Mouse (Mus musculus) G1E (cell line): ENCODE measurements around the gene Mmaa. TPM values are rescaled to one million over a fixed set of nuclear protein-coding genes. Genes with fewer than 3 reads are reported as not detected.

Source experiments
- ATAC-seq: 2 replicates; pipeline ENCODE4 v1.8.0; 2016; ENCODE audit warnings: mild to moderate bottlenecking; ENCODE audit not compliant: insufficient number of reproducible peaks, poor library complexity, low FRiP score, severe bottlenecking; ENCODE audit errors: extremely low read depth
- DNase-seq: peaks from one replicate; pipeline ENCODE4 v3.0.0; 2012; ENCODE audit warnings: low spot score
- H3K27me3 ChIP-seq: 2 replicates; pipeline ENCODE4 v1.6.1; 2012; ENCODE audit warnings: mild to moderate bottlenecking, low read length, inconsistent platforms; ENCODE audit not compliant: insufficient read depth
- H3K36me3 ChIP-seq: replicated peaks from 2 replicates; pipeline ENCODE3; 2012; ENCODE audit warnings: mild to moderate bottlenecking, inconsistent platforms
- H3K4me1 ChIP-seq: 2 replicates; pipeline ENCODE4 v1.6.1; 2012; ENCODE audit warnings: low read depth, low read length, inconsistent platforms, mixed read lengths; ENCODE audit not compliant: insufficient read depth
- H3K4me3 ChIP-seq: 2 replicates; pipeline ENCODE4 v1.5.1; 2012; ENCODE audit warnings: low read depth, mild to moderate bottlenecking, inconsistent platforms, low read length, moderate library complexity, mixed read lengths
- H3K9me3 ChIP-seq: replicated peaks from 2 replicates; pipeline ENCODE4 v1.6.1; 2012; ENCODE audit warnings: inconsistent platforms
- CTCF ChIP-seq: IDR thresholded peaks from 2 replicates; pipeline ENCODE4 v1.5.1; 2012; ENCODE audit warnings: low read depth, low read length, inconsistent platforms, mixed read lengths
- GATA1 ChIP-seq: IDR thresholded peaks from 2 replicates; pipeline ENCODE4 v1.6.1; 2012; ENCODE audit warnings: borderline replicate concordance, low read length, inconsistent platforms, mixed read lengths
- GATA2 ChIP-seq: IDR thresholded peaks from 2 replicates; pipeline ENCODE4 v1.6.1; 2012; ENCODE audit warnings: low read depth, low read length, inconsistent platforms, borderline replicate concordance
- POLR2AphosphoS5 ChIP-seq: IDR thresholded peaks from 2 replicates; pipeline ENCODE4 v1.6.1; 2012; ENCODE audit warnings: low read depth, low read length, inconsistent platforms; ENCODE audit not compliant: insufficient replicate concordance
- TAL1 ChIP-seq: conservative IDR thresholded peaks from 2 replicates; pipeline ENCODE4 v1.6.1; 2012; ENCODE audit warnings: low read depth, low read length, inconsistent platforms, mixed read lengths
- polyA plus RNA-seq: library from polyadenylated mRNA; stranded (reverse); fragments of >175 nt; gene quantifications from 2 replicates; pipeline ENCODE4 v1.2.3, GENCODE M21; 2012
- total RNA-seq, 2 experiments: library from RNA; stranded (forward) in 1 of 2; stranded (reverse) in 1 of 2; fragments of 200-1000 nt in 1 of 2; fragments of >200 nt in 1 of 2; fragmentation: Nextera tagmentation in 1 of 2; gene quantifications; 2 replicates each; pipeline ENCODE4 v1.2.3; 2014 to 2017

Gene Mmaa
- total and polyA plus RNA-seq, 3 experiments, result 0.47 to 6.4 (median 4.1) TPM

DNA sequence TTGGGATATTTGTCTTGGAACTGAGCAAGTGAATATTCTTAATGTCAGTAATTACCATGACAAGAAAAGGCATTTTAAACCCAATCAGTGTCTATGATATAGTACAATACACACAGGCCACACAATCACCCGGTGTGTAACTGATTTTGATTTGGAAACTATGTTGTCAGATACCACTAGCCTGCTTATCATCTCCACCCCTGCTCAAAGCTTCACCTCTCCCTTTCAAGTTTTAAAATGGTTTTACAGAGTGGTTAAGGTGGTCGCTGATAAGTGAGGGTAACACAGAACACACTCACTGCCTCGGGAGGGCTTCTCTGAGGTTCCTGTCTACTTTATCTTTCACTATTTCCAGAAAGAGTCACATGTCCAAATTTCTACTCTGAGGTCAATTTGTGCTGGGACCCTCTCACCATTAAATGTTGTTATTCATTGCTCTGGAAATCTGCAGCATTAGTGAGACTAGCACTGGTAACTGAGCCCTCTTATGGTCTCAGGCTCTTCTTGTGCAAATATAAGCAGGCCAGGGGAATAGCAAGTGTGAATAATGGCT lies 1.9 kb downstream of the Mmaa start:
- no peak for DNase-seq
- no peaks in the 10 kb centered on the region for H3K9me3 ChIP-seq
- H3K4me3 ChIP-seq, result no peak overlapping the region
- ATAC-seq, result no peak
- H3K36me3 ChIP-seq, result peaks cover 3% of the 10 kb centered on the region
- H3K27me3 ChIP-seq, result no peaks in the 10 kb centered on the region
- TF ChIP-seq GATA2 (no peak), CTCF (no peak), POLR2AphosphoS5 (no peak), GATA1 (no peak), TAL1 (no peak)
- H3K4me1 ChIP-seq, result peaks cover 30% of the 10 kb centered on the region

DNA sequence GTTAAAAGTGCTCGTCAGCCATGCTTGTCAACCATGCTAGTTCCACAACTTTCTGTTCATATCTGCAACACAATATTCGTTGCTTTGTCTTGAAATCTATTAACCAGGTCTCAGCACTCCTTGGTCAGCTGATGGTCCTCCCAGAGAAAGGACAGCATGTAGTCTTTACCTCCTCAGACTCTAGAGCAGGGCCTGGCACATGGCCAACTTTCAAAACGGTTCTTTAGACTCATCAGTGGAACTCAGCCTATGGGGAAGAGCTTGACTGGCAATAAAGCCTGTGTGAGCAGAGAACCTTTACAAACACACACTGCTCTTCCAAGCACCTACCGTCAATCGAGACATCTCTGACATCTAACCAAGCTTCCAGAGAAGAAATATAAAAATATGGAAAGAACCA lies 5.1 kb downstream of the Mmaa start:
- no peaks in the 10 kb centered on the region for H3K36me3 ChIP-seq
- no peaks in the 10 kb centered on the region for H3K9me3 ChIP-seq
- peaks cover 19% of the 10 kb centered on the region for H3K4me1 ChIP-seq
- TF ChIP-seq GATA2 (no peak), CTCF (no peak), GATA1 (no peak), POLR2AphosphoS5 (no peak), TAL1 (no peak)
- DNase-seq (no peak), ATAC-seq (no peak)
- no peaks in the 10 kb centered on the region for H3K27me3 ChIP-seq
- no peak overlapping the region for H3K4me3 ChIP-seq

DNA sequence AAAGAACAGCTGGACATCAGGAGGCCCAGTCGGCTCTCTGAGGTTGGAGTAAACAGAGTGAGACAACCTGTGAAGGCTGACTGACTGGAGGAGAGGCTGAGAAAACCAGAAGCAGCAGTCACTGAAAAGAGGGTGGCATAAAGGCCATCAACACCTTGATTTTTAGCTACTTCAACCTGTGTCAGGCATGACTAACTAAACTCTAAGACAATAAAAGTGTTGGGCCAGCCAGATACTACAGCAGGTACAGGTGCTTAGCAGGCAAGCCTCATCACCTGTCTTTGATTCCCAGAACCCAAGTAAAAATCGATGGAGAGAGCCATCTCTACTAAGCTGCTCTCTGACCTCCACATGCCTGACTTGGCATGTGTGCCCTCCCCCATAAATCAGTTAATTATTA lies 6.1 kb downstream of the Mmaa start:
- Histone ChIP-seq H3K9me3 (no peaks in the 10 kb centered on the region), H3K4me1 (peaks cover 16% of the 10 kb centered on the region), H3K27me3 (no peaks in the 10 kb centered on the region), H3K4me3 (no peak overlapping the region), H3K36me3 (peaks cover 2% of the 10 kb centered on the region)
- TF ChIP-seq GATA1 (no peak), POLR2AphosphoS5 (no peak), TAL1 (no peak), GATA2 (no peak), CTCF (no peak)
- ATAC-seq, result no peak
- DNase-seq, result no peak

DNA sequence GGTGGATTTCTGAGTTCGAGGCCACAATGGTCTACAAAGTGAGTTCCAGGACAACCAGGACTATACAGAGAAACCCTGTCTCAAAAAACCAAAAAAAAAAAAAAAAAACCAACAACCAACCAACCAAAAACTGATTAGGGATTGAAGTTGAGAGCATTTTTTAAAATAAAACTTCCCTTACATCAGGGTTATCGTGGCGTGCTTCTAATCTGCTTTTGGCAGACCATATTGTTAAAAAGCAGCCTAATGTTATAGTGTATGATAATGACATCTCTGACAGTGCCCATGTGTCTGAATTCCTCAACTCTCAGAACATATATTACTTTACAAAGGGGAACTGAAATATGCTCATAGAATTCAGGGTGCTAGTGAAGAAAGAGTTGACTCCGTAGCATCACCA lies 6.5 kb downstream of the Mmaa start:
- TF ChIP-seq CTCF, result no peak
- no peak for TF ChIP-seq GATA1
- DNase-seq (no peak), ATAC-seq (no peak)
- peaks cover 4% of the 10 kb centered on the region for H3K36me3 ChIP-seq
- peaks cover 12% of the 10 kb centered on the region for H3K4me1 ChIP-seq
- H3K27me3 ChIP-seq, result no peaks in the 10 kb centered on the region
- no peak overlapping the region for H3K4me3 ChIP-seq
- no peaks in the 10 kb centered on the region for H3K9me3 ChIP-seq

DNA sequence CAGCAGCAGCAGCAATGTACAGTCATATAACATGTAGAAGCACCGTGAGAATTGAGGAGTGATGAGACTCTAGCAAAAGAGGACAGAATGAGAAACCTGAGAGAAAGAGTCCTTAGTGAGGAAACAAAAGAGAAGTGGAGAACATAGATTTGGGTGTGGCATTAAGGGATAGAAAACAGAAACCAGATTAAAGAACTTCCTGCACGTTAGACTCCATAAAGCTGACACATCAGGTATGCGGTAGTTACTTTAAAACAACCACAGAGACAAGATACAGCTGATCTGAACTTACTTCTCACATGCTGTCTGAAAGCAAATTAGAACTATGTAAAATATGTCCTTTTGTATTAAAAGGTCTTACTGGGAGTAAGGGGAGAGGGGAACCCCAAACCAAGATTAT lies 8.3 kb downstream of the Mmaa start:
- ATAC-seq, result no peak
- peaks cover 3% of the 10 kb centered on the region; the same call in 1 of the 2 replicates for H3K4me1 ChIP-seq
- H3K9me3 ChIP-seq, result no peaks in the 10 kb centered on the region
- no peak for DNase-seq
- H3K36me3 ChIP-seq, result peaks cover 14% of the 10 kb centered on the region
- TF ChIP-seq GATA1 (no peak), GATA2 (no peak), POLR2AphosphoS5 (no peak)
- no peak overlapping the region for H3K4me3 ChIP-seq
- H3K27me3 ChIP-seq, result no peaks in the 10 kb centered on the region

DNA sequence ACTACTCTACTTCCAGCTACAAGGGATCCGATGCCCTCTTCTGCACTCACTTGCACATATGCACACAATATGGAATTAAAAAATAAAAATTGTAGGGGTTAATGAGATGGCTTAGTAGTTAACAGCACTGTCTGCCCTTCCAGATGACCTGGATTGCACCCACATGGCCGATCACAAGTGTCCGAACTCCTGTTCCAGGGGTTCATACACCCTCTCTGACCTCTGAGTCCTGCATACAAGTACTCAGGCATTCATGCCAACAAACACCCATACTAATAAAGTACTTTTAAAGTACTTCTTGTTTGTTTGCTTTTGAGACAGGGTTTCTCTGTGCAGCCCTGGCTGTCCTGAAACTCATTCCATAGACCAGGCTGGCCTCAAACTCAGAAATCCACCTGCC lies 10.1 kb downstream of the Mmaa start:
- no peaks in the 10 kb centered on the region for H3K9me3 ChIP-seq
- DNase-seq (no peak), ATAC-seq (no peak)
- no peak for TF ChIP-seq CTCF
- TF ChIP-seq POLR2AphosphoS5, result no peak
- TF ChIP-seq TAL1, result no peak
- no peak for TF ChIP-seq GATA1
- no peak for TF ChIP-seq GATA2
- H3K4me3 ChIP-seq, result no peak overlapping the region
- H3K4me1 ChIP-seq, result peaks cover 3% of the 10 kb centered on the region; the same call in 1 of the 2 replicates
- no peaks in the 10 kb centered on the region for H3K27me3 ChIP-seq
- H3K36me3 ChIP-seq, result peaks cover 25% of the 10 kb centered on the region

DNA sequence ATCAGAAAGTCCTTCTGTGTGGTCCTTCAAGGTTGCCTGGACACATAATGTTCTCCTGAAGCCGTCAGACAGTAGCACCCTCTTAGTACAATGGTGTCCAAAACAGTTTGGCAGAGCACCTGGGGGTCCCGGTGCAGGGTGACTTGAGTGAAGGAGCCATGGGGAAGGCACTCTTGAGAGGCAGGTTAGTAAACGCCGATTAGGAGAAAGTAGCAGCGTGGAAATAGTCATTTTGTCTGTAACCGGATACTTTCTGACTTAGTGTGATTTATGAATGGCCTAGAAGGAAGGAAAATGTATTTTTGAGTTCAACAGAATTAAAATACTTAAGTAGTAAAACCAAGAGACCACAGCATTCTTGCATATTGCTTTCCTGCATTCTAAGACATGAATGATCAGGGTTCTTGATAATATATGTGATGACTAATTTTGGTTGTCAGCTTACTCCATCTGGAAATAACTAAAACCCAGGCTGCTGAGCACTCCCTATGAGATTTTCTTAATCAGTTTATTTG lies 13.3 kb downstream of the Mmaa start:
- TF ChIP-seq GATA1, result no peak
- no peak for TF ChIP-seq CTCF
- no peak for TF ChIP-seq POLR2AphosphoS5
- TF ChIP-seq GATA2, result no peak
- no peak for TF ChIP-seq TAL1
- H3K36me3 ChIP-seq, result peaks cover 36% of the 10 kb centered on the region
- H3K4me3 ChIP-seq, result no peak overlapping the region
- H3K4me1 ChIP-seq, result no peaks in the 10 kb centered on the region
- ATAC-seq, result no peak
- no peak for DNase-seq
- H3K9me3 ChIP-seq, result no peaks in the 10 kb centered on the region
- H3K27me3 ChIP-seq, result no peaks in the 10 kb centered on the region
